Mouse (Mus musculus) heart, embryonic 15.5 days (tissue): ENCODE data around the gene D6Wsu163e. TPM values are rescaled to one million over a fixed set of nuclear protein-coding genes. Genes with fewer than 3 reads are reported as not detected.

Experiments
- ATAC-seq: fragments of 200-750 bp; cut with Nextera tagmentation; replicated peaks from 2 replicates; pipeline ENCODE4 v1.8.0; 2017; ENCODE audit warnings: low read depth, moderate TSS enrichment; ENCODE audit not compliant: insufficient number of reproducible peaks, insufficient read depth, low FRiP score
- H3K27ac ChIP-seq: fragments of 300-500 bp; sonication (generic); 2 replicates; pipeline ENCODE4 v1.5.1; 2015; ENCODE audit warnings: mild to moderate bottlenecking, inconsistent platforms
- H3K27me3 ChIP-seq: fragments of 300-500 bp; sonication (generic); 2 replicates; pipeline ENCODE4 v1.6.1; 2015; ENCODE audit warnings: inconsistent platforms
- H3K36me3 ChIP-seq: fragments of 300-500 bp; sonication (generic); 2 replicates; pipeline ENCODE4 v1.6.1; 2015; ENCODE audit warnings: mild to moderate bottlenecking, inconsistent platforms
- H3K4me1 ChIP-seq: fragments of 300-500 bp; sonication (generic); replicated peaks from 2 replicates; pipeline ENCODE4 v1.6.1; 2015; ENCODE audit warnings: inconsistent platforms
- H3K4me2 ChIP-seq: fragments of 300-500 bp; sonication (generic); 2 replicates; pipeline ENCODE4 v1.6.1; 2015; ENCODE audit warnings: inconsistent platforms, mild to moderate bottlenecking, moderate library complexity
- H3K4me3 ChIP-seq: fragments of 300-500 bp; sonication (generic); 2 replicates; pipeline ENCODE4 v1.5.1; 2015; ENCODE audit warnings: mild to moderate bottlenecking, inconsistent platforms
- H3K9ac ChIP-seq: fragments of 300-500 bp; sonication (generic); 2 replicates; pipeline ENCODE4 v1.6.1; 2015; ENCODE audit warnings: mild to moderate bottlenecking, inconsistent platforms
- H3K9me3 ChIP-seq: fragments of 300-500 bp; sonication (generic); replicated peaks from 2 replicates; pipeline ENCODE4 v1.6.1; 2016; ENCODE audit warnings: inconsistent platforms
- WGBS: fragments of 180-500 bp; shearing (Covaris S2); methylation state at CpG from one replicate; pipeline ENCODE4 v1.1.7; 2015; ENCODE audit warnings: mixed read lengths; 5-methylcytosine and 5-hydroxymethylcytosine counted together
- polyA plus RNA-seq: library from polyadenylated mRNA; unstranded; fragments of >200 nt; fragmentation: Nextera tagmentation; extraction: Ambion mirVana; gene quantifications from 2 replicates; pipeline ENCODE4 v1.2.1, GENCODE M21; 2015

D6Wsu163e gene
- polyA plus RNA-seq, 1 experiment from 2014 or later: 12.0 TPM

DNA sequence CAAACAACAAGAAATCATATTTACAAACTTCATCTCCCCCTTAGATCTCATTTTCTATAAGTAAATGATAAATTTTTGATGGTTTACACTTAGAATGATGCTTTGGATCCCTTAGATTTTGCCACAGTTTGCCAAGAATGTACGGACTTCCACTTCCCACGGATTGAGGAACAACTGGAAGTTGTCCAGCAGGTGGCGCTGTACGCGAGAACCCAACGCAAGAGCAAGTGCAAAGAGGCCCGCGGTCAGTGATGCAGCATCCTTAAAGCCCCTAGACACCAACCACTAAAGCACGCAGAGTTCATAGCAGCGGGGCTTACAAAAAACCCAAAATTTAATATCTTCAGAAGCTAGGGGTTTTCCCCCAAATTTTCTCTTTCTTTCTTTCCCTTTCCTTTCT lies 16.0 kb downstream of the D6Wsu163e start:
- 9% methylated on average over 10 of the region's 10 CpGs for WGBS
- no peaks in the 10 kb centered on the region for H3K27me3 ChIP-seq
- H3K4me1 ChIP-seq: no peaks in the 10 kb centered on the region
- no peaks in the 10 kb centered on the region for H3K9me3 ChIP-seq
- H3K27ac ChIP-seq: no peak overlapping the region
- peaks cover 20% of the 10 kb centered on the region for H3K36me3 ChIP-seq
- H3K4me3 ChIP-seq: no peak overlapping the region
- no peak overlapping the region for H3K9ac ChIP-seq
- no peak for ATAC-seq
- no peak overlapping the region for H3K4me2 ChIP-seq

DNA sequence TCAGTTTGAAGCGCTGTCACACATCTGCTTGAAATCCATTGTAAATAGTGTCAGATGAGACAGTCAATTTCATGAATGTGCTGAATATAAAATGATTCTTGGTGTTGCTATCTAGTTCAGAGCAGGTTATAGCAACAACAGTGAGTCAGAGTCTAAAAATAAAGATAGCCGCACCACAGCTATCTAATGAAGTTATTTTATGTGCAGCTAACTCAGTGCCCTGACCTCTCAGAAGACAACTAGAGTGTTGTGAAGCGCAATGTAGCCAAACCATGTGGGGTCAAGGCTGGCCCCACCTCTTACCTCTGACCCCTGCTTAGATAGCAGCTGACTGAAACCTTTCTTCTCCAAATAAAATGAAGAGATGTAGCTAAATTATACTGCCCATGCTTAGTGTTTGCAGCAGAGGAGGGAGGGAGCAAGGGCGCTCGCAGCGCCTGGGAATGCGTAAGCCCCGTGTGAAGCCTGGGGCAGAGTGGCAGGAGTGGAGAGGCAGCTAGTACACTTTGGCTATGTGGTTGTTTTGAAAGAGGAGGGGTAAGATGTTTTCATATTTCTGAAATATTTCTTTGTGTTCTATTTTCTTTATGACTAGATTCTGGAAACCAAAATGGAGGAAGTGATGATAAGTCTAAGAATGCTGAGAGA lies 21.7 kb downstream of the D6Wsu163e start:
- Histone ChIP-seq H3K27ac (peak overlapping the region; percentile 89), H3K4me3 (no peak overlapping the region), H3K9me3 (no peaks in the 10 kb centered on the region), H3K4me1 (peaks cover 21% of the 10 kb centered on the region), H3K9ac (no peak overlapping the region), H3K27me3 (no peaks in the 10 kb centered on the region), H3K36me3 (peaks cover 19% of the 10 kb centered on the region), H3K4me2 (no peak overlapping the region)
- WGBS: 52% methylated on average over 8 of the region's 8 CpGs
- peak; percentile 73; the same call in 1 of the 2 replicates for ATAC-seq

DNA sequence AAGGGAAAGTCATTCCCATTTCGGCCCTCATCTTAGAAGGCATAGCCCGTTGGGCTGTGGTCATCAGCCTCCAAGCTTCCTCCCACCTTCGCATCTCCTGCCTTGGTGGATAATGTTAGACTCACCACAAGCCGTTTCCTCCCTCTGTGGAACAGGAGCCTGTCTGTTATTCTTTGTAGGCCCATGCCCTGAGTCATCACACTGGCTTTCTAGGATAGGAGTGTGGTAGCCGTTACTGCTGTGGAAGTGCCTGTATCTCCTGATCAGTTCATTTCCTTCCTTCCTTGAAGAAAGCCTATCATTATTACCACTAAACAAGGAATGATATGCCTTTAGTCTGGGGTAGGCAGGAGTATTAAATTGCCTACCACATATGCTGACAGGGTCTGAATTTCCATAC lies 22.9 kb downstream of the D6Wsu163e start:
- H3K36me3 ChIP-seq: 0 out of 2 replicates have a peak, but pooled peaks cover 8% of the 10 kb centered on the region
- no peak overlapping the region for H3K9ac ChIP-seq
- H3K4me3 ChIP-seq: no peak overlapping the region
- ATAC-seq: no peak
- WGBS: 70% methylated on average over 5 of the region's 5 CpGs
- peaks cover 26% of the 10 kb centered on the region for H3K4me1 ChIP-seq
- H3K9me3 ChIP-seq: no peaks in the 10 kb centered on the region
- H3K4me2 ChIP-seq: no peak overlapping the region
- H3K27me3 ChIP-seq: no peaks in the 10 kb centered on the region
- no peak overlapping the region for H3K27ac ChIP-seq

DNA sequence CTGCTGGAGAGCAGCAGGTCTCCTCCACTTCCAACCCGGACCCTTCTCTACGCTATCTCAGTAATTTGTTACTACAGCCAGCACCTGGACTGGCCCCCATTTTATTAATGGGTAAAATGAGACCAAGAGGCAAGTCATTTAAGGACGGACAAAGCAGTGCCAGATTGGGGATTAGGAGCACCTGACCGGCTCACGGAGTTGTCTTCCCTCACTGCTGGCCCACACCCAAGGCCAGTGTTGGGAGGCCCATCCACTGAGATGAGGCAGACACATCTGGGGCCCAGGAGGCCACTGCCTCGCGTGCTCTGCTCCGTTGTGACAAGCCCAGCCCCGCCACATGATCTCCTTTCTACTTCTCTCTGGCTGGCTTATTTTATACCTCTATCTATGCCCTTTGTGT lies 23.7 kb downstream of the D6Wsu163e start:
- H3K4me2 ChIP-seq: no peak overlapping the region
- no peak for ATAC-seq
- H3K4me3 ChIP-seq: no peak overlapping the region
- H3K4me1 ChIP-seq: peaks cover 26% of the 10 kb centered on the region
- 0 out of 2 replicates have a peak, but pooled peaks cover 6% of the 10 kb centered on the region for H3K36me3 ChIP-seq
- H3K9ac ChIP-seq: no peak overlapping the region
- no peaks in the 10 kb centered on the region for H3K27me3 ChIP-seq
- 68% methylated on average over 9 of the region's 9 CpGs for WGBS
- no peaks in the 10 kb centered on the region for H3K9me3 ChIP-seq
- no peak overlapping the region for H3K27ac ChIP-seq

DNA sequence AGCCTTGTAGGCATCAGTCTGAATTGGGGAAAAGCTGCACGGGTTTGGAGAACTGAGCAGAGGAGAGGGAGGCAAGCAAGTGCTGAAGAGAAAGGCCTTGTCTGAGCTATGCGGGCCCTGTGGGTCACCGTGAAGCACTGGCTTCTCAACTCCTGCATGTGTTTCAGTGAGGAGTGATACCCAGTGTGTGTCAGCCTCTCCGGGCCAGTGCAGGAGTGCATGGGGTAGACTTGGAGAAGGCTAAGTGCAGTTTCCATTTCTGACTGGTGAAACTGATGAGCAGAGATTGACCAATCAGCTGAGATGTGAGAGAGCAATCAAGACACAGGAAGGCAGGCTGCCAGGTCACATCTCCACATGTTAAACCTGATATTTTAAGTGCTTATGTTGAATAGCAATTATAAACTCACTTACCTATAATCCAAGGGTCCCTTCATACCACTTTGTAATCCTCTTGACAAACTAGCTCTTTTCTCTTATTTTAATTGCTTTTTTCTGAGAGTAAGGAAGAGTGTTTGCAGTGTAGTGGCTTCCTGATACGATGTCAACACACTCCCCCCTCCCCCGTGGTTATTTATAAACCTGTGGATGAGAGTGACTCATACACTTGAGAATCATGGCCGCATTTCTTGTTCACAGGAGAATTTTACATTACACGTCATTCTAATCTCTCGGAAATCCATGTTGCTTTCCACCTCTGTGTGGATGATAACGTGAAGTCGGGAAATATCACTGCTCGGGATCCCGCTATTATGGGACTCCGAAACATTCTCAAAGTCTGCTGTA lies 26.7 kb downstream of the D6Wsu163e start:
- WGBS: 46% methylated on average over 14 of the region's 14 CpGs
- Histone ChIP-seq H3K4me3 (no peak overlapping the region), H3K36me3 (0 out of 2 replicates have a peak, but pooled peaks cover 6% of the 10 kb centered on the region), H3K4me1 (peaks cover 25% of the 10 kb centered on the region), H3K27me3 (no peaks in the 10 kb centered on the region), H3K9ac (no peak overlapping the region), H3K9me3 (no peaks in the 10 kb centered on the region), H3K27ac (peak overlapping the region; percentile 77), H3K4me2 (peak overlapping the region; percentile 29)
- ATAC-seq: peak; percentile 60

DNA sequence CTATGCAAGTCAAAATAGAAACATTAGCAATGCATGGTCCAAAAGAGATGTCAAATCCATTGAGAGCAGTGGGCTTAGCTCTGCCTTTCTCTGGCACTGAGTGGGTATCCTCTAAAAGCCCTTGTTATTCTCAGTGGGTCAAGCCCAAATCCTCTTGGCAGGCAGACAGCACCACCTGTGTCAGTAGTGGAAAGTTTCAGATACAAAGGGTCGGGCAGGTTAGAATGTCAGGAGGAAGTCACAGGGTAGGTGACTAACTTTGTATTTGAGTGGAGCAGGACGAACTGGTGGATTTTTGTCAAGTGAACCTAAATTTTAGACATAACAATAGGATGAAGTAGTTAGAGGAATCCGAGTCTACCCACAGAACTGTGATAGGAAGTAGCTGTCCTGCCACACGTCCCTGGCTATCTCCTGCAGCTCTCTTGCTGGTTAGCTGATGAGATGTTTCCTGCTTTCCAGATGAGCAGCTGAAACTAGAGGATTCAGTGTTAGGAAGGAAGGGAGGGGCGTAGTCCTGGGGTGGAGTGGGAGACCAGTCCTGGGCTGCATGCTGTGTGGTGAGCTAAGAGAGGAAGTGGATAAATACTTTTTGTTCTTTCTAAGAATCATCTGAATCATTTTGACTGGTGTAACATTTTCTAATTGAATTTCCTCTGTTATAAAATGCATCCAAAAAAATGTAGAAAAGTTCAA lies 41.9 kb downstream of the D6Wsu163e start:
- WGBS: 26% methylated on average over 5 of the region's 5 CpGs
- H3K27me3 ChIP-seq: no peaks in the 10 kb centered on the region
- H3K9ac ChIP-seq: no peak overlapping the region
- peaks cover 5% of the 10 kb centered on the region; the same call in 1 of the 2 replicates for H3K4me1 ChIP-seq
- no peak for ATAC-seq
- H3K9me3 ChIP-seq: no peaks in the 10 kb centered on the region
- H3K27ac ChIP-seq: peak overlapping the region; percentile 32
- no peak overlapping the region for H3K4me3 ChIP-seq
- no peak overlapping the region for H3K4me2 ChIP-seq
- H3K36me3 ChIP-seq: no peaks in the 10 kb centered on the region

DNA sequence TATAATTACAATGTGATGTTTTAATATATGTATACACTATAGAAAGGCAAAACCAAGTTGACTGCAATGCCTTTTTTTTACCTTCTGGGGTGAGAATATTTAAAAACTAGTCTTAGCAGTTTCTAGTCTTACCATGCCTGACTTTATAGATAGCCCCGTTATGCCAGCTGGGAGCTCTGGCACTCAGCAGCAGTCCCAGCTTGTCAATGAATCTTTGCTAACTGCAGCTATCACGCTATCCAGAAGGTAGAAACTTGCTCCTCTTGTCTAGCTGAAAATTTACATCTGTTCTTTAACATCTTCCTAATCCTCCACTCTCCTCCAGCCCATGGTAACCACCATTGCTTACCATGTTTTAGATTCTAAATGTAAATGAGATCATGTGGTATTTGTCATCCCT lies 53.9 kb downstream of the D6Wsu163e start:
- H3K27me3 ChIP-seq: no peaks in the 10 kb centered on the region
- no peak overlapping the region for H3K27ac ChIP-seq
- H3K9ac ChIP-seq: no peak overlapping the region
- H3K4me3 ChIP-seq: no peak overlapping the region
- H3K36me3 ChIP-seq: no peaks in the 10 kb centered on the region
- no peak overlapping the region for H3K4me2 ChIP-seq
- no peaks in the 10 kb centered on the region for H3K4me1 ChIP-seq
- ATAC-seq: no peak
- H3K9me3 ChIP-seq: no peaks in the 10 kb centered on the region
- 65% methylated on average over 2 of the region's 2 CpGs for WGBS

DNA sequence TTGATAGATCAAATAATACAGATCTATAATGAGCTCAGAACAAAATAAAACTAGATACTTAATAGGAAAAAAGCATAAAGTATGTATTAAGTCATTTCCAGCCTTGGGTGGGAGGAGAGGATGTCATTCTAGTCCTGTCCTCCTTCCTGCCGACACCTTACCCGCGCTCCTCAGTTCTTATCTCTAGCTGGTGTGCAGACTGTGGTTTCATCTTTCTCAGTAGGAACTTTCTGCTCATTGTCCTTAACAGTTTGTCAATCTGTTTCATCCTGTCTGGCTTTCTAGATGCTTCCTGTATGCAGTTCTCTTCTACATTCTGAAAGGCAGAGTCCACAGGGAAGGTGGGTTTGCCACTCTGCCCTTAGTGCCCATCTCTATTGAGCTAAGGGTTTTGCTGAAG lies 55.7 kb downstream of the D6Wsu163e start:
- Histone ChIP-seq H3K4me3 (no peak overlapping the region), H3K9me3 (no peaks in the 10 kb centered on the region), H3K27ac (no peak overlapping the region), H3K4me2 (no peak overlapping the region), H3K9ac (no peak overlapping the region), H3K4me1 (no peaks in the 10 kb centered on the region), H3K36me3 (no peaks in the 10 kb centered on the region), H3K27me3 (no peaks in the 10 kb centered on the region)
- no peak for ATAC-seq
- WGBS: 47% methylated on average over 3 of the region's 3 CpGs

DNA sequence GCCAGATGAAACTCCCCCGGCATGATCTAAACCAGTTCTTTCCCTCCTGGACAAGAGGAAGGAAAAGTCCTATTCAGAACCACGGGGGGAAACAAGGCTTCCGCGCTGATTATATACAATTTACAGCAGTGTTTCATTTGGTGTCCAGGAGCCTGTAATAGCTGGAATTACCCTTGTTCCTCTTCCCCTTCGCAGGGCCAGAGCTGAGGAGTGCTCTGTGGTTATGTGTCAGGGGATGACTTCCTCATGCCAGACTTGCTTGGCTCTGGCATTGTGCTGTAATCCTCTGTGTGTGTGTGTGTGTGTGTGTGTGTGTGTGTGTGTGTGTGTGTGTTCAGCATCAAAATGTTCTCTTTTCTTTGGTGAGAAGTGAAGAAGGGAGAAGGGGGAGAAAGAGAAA lies 56.6 kb downstream of the D6Wsu163e start:
- Histone ChIP-seq H3K27ac (0 out of 2 replicates have a peak overlapping the region, but pooled peaks have one; percentile 7), H3K9me3 (no peaks in the 10 kb centered on the region), H3K4me3 (no peak overlapping the region), H3K9ac (no peak overlapping the region), H3K4me1 (no peaks in the 10 kb centered on the region), H3K4me2 (no peak overlapping the region), H3K27me3 (no peaks in the 10 kb centered on the region), H3K36me3 (no peaks in the 10 kb centered on the region)
- ATAC-seq: no peak
- WGBS: 59% methylated on average over 5 of the region's 5 CpGs

DNA sequence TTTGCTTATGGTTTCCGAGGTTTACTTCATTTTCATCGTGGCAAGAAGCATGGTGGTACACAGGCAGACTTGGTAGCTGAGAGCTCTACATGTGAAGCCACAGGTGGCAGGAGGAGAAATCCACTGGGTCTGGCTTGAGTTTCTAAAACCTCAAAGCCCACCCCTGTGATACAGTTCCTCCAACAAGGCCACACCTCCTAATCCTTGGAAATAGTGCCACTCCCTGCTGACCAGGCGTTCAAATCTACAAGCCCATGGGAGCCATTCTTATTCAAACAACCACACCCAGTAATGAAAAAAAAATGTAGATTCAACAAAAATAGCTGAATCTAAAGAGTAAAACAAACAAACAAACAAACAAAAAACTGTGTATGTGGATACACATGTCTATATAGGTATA lies 65.9 kb downstream of the D6Wsu163e start:
- Histone ChIP-seq H3K27me3 (no peaks in the 10 kb centered on the region), H3K4me1 (no peaks in the 10 kb centered on the region), H3K9me3 (no peaks in the 10 kb centered on the region), H3K9ac (no peak overlapping the region), H3K4me3 (no peak overlapping the region), H3K27ac (no peak overlapping the region), H3K36me3 (no peaks in the 10 kb centered on the region), H3K4me2 (no peak overlapping the region)
- no peak for ATAC-seq
- WGBS: 84% methylated on average over 3 of the region's 3 CpGs

DNA sequence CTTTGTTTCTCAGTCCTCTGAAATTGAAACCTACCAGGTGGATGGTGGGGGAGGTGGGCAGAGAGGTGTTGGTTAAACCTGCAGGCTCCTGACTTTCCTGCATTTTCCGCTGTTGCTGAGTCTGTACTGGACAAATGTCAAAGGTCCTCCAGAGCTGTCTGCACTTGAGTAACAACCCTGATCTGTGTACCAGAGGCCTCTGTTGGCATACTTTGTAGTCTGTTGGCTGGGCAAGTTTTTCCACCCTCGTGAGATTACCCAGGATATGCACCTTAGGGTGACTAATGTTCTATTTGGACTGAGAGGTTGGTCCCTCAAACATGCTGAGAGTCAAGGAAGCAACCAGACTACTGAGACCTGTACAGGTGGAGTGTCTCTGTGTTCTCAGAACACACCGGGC lies 66.8 kb downstream of the D6Wsu163e start:
- no peak overlapping the region for H3K4me3 ChIP-seq
- WGBS: 72% methylated on average over 3 of the region's 3 CpGs
- no peak for ATAC-seq
- no peaks in the 10 kb centered on the region for H3K27me3 ChIP-seq
- H3K4me1 ChIP-seq: no peaks in the 10 kb centered on the region
- H3K4me2 ChIP-seq: no peak overlapping the region
- no peak overlapping the region for H3K9ac ChIP-seq
- no peaks in the 10 kb centered on the region for H3K9me3 ChIP-seq
- H3K27ac ChIP-seq: no peak overlapping the region
- no peaks in the 10 kb centered on the region for H3K36me3 ChIP-seq
